Mouse (Mus musculus) olfactory bulb, adult 2 months (tissue): ENCODE results near the gene Slk.

Source experiments
- CTCF ChIP-seq: fragments of 200-500 bp; IDR thresholded peaks from 2 replicates; pipeline ENCODE4 v1.5.1; 2012; ENCODE audit warnings: low read depth, mild to moderate bottlenecking, low read length, moderate library complexity; ENCODE audit not compliant: insufficient read depth
- POLR2A ChIP-seq: fragments of 200-500 bp; IDR thresholded peaks from 2 replicates; pipeline ENCODE4 v1.6.1; 2012; ENCODE audit warnings: mild to moderate bottlenecking, low read depth, low read length, moderate library complexity; ENCODE audit not compliant: insufficient read depth

DNA sequence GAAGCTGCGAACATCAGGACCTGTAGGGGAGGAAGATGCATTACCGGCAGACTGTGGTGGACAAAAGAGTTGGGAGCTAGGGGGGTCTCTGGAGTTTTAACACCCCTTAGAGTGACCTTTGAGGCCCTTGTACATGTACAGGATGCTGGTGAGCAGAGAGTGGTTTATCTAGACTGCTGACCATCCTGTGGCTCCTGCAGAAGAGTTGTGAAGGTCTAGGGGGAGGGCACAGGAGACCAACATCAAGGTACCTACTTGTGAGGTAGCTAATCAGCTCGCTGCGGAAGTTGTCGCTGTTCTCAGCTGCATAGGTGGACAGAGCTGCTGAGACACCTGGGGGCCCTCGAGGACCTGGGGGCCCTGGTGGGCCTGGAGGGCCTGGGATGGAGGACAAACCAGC lies 69.6 kb downstream of the Slk start:
- TF ChIP-seq CTCF: no peak
- no peak for TF ChIP-seq POLR2A
